Mouse (Mus musculus): Measurements from ENCODE around the gene Paqr9.

Paqr9 gene

GRCm38 (mm10) chr9:95559059-95559935, at the start of gene Paqr9:
Gene Paqr9 (plus strand): TSS chr9:95559657.
- DNase-seq, result peak; percentile 60

- no peak for DNase-seq
Measured at GRCm38 (mm10) chr9:95510693-95511404, 48.6 kb upstream of the Paqr9 start.

- DNase-seq, result peak; percentile 98
Measured at GRCm38 (mm10) chr9:95511472-95512330, 47.8 kb upstream of the Paqr9 start, which contains the start of gene U2surp. Gene U2surp (minus strand): TSS chr9:95511996.

GRCm38 (mm10) chr9:95512331-95513030, 47.0 kb upstream of the Paqr9 start:
- DNase-seq, result no peak

DNA sequence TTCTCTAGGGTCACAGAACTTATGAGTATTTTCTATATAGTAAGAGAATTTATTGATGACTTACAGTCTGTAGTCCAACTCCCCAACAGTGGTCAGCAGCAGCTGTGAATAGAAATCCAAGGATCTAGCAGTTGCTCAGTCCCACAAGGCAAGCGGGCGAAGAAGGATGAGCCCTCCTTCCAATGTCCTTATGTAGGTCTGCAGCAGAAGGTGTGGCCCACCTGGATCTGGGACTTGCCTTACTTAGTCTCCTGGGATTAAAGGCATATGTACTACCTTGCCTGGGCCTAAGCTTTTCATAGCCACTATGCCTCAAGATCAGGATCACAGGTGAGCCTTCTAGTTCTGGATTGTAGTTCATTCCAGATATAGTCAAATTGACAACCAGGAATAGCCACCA, 45.7 kb upstream of the Paqr9 start:
- no peak for DNase-seq

DNA sequence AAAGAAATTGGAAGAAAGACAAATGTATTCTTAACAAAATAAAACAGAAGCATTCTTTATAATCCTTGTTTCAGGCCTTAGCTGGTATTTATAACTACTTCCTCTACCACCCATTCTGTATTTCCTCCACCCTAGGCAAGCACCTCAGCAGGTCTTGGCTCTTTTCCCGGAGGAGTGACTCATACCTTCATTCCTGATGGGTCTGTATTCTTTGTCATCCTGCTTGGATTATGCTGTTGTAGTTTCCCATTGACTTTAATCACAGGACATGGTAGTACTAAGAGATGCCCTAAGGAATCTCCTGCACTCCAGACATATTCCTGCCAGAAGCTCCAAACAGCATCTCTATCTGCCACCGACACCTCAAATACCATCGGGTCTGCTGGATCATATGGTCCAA, 45.1 kb upstream of the Paqr9 start:
- peak; percentile 53 for DNase-seq

- no peak for DNase-seq
Measured at GRCm38 (mm10) chr9:95520563-95520962, 38.9 kb upstream of the Paqr9 start.

- no peak for DNase-seq
Measured at GRCm38 (mm10) chr9:95521031-95521430, 38.4 kb upstream of the Paqr9 start.

- no peak for DNase-seq
Measured at GRCm38 (mm10) chr9:95521566-95521965, 37.9 kb upstream of the Paqr9 start.

GRCm38 (mm10) chr9:95522561-95522960, 36.9 kb upstream of the Paqr9 start:
- DNase-seq, result no peak

- DNase-seq, result no peak
Measured at GRCm38 (mm10) chr9:95525376-95525775, 34.1 kb upstream of the Paqr9 start.

DNA sequence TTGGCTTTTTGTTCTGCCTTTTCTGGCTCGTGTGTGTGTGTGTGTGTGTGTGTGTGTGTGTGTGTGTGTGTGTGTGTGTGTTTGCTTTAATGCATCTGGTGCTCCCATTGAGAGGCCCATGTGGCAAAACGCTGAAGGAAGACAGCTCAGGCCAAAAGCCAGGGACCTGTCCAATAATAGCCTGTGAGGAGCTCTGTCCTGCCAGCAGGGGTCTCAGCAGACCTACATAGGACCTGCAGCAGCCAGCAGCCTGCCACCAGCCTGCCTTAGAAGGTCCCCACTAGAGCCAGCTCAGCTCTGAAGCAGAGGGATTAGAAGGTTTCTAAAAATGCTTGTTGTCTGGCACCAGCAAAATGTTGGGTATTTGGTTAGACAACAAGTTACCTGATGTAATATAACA, 33.5 kb upstream of the Paqr9 start:
- no peak for DNase-seq

DNA sequence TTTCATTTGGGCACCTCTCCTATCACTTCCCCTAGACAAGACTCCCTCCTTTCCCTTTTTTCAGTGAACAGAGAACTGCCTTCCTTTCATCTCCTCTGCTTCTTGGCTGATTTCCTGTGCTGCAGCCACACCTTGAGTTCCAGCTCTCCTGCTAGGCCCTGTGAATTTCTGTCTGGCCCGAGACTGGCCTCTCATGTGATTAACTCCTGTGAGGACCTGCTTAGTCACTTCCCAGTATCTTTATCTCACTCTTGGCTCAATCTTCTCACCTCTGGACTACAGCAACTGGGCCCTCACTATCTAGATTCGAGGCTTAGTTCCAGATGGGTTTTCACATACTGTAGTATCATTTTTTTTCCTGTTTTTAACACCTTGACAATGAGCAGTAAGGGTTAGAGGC, 31.8 kb upstream of the Paqr9 start:
- no peak for DNase-seq

DNA sequence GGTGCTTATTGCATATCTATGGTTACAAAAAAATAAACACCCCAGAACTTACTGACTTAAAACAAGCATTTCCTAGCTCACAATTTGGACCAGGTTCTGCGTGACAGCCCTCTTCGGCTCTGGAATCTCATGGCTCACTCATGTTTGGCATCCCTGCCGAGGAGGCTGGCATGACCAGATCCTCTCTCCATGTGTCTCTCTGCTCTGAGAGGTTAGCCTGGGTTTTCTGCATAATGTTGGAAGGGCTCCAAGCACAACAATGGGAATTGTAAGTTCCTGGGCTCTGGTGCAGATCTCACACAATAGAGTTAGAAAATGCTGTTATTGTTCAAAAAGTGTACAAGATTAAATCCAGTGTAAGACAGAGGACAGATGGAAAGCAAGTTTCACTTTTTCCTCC, 28.3 kb upstream of the Paqr9 start:
- no peak for DNase-seq

GRCm38 (mm10) chr9:95533817-95534216, 25.6 kb upstream of the Paqr9 start:
- no peak for DNase-seq

GRCm38 (mm10) chr9:95539176-95539800, 20.2 kb upstream of the Paqr9 start:
- DNase-seq, result no peak

DNA sequence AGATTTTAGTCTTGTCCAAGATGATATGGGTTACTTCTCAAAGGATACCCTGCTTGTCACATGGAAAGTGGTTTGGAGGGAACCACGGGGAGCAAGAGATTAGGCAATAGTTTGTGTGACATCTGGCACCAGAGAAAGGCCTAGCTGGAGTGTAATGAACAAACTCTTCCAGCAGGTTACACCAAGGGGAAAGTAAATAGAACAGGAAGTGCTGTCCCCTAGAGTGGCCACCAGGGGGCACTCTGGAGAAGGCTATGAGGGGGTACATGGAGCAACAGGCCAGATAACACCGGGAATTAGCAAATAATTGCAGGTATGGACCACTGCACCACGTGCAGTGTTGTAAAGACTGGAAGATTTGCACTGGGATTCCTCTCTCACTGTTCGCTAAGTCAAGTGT, 19.0 kb upstream of the Paqr9 start:
- peak; percentile 39 for DNase-seq

- DNase-seq, result no peak
Measured at GRCm38 (mm10) chr9:95541208-95541607, 18.2 kb upstream of the Paqr9 start.

DNA sequence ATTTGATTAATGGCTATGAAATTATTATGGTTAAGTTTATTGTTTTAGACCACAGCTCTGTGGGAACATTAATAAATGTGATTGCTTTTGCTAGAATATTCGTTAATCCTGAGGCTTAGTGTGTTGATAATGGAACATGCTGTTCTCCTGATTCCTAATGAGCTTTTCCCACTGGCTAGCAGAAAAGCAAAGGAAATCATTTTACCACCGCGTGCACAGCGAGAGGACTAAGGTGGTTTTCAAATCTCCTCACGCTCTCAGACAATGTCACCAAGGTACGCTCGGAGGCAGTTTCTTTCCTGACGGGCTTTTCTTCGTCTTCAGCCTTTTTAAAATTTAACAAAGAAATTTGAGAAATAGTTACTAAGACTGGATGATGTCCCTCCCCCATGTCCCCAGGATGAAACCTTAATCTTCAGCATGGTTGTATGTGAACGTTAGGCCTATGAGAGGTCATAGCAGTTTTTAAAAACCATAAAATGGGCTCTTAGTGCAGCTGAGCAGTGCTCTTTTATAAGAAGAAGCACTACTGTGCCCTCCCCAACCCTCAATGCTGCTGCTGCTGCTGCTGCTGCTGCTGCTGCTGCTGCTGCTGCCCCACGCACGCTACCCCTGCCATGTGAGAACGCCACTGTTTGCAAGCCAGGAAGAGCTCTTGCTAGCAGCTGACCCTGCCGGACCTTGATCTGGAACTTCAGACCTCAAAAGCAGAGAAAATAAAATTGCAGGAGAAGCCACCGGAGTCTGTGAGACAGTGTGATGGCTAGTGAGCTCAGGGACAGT, 17.6 kb upstream of the Paqr9 start:
- no peak for DNase-seq

DNA sequence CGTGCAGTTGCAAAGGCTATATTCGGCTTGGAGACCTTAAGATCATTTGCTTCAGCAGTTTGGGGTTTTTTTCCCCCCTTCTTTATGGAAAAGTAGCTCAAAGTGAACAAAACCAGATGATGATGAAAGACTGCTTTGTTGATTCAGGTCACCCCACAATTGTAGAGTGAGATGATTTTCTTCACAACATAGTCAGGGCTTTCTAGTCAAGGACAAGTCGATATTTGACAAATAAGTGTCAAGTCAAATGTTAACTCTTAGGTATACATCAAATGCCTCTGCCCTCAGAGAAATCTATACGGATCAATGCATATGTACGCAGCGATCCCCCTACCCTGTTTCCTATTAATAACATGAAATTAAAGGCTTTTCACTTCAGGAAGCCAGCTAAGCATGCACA, 17.0 kb upstream of the Paqr9 start:
- DNase-seq, result no peak

DNA sequence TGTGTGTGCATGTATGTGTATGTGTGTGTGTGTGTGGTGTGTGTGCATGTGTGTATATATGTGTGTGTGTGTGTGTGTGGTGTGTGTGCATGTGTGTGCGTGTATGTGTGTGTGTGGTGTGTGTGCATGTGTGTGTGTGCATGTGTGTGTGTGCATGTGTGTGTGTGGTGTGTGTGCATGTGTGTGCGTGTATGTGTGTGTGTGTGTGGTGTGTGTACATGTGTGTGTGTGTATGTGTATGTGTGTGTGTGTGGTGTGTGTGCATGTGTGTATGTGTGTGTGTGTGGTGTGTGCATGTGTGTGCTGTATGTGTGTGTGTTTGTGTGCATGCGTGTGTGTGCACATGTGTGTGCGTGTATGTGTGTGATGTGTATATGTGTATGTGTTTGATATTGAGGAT, 14.9 kb upstream of the Paqr9 start:
- DNase-seq, result no peak

Measured in right cerebral cortex, adult 18-20 months (tissue).